8 mouse cellular contexts compared by ENCODE assay signal in the genomic region with DNA sequence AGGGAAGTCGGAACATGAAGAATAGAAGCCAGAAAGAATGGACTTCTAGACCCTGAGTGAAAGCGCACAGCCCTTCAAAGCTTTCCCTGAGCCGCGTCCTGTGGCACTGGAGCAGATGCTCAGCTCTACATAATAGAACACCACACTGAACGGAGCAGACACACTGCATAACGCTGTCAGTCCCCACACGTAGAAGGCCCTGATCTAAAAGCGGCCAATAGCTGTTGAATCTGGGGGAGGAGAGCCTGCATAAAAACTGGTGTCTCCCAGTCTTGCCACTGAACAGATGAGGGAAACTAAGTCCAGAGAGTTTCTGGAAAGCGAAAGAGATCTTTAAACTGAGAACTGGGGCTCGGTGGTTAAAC. TPM values are rescaled to one million over a fixed set of nuclear protein-coding genes. Genes with fewer than 3 reads are reported as not detected.
DNase-seq lines count a peak whose midpoint lies in the region; ATAC-seq and TF ChIP-seq lines count a peak whose summit lies in the region.

No protein-coding gene starts in this region.

- H3K4me3 ChIP-seq in erythroblast, embryonic 14.5 days (replicated peaks): peak overlapping the region; percentile 62
- H3K4me3 ChIP-seq in hindbrain, embryonic 12.5 days: peak overlapping the region; percentile 77
- peak overlapping the region; percentile 99 for H3K4me3 ChIP-seq in liver, adult 2 months (ENCODE audit: insufficient read depth, low read depth, low read length)
- H3K4me3 ChIP-seq in neural tube, embryonic 13.5 days: peak overlapping the region; percentile 69

- peak overlapping the region; percentile 84 for H3K27ac ChIP-seq in hindbrain, embryonic 12.5 days
- H3K27ac ChIP-seq in liver, adult 2 months (replicated peaks; ENCODE audit: insufficient read depth, low read depth, low read length): peak overlapping the region; percentile 59
- peak overlapping the region; percentile 93 for H3K27ac ChIP-seq in neural tube, embryonic 13.5 days (replicated peaks)

- 10% methylated on average over 10 of the region's 10 CpGs for WGBS in hindbrain, embryonic 12.5 days
- WGBS in liver, adult 2 months: 7% methylated on average over 10 of the region's 10 CpGs
- WGBS in neural tube, embryonic 13.5 days: 14% methylated on average over 10 of the region's 10 CpGs

- H3K4me1 ChIP-seq in erythroblast, embryonic 14.5 days (ENCODE audit: control insufficient read depth): peaks cover 7% of the 10 kb centered on the region
- H3K4me1 ChIP-seq in hindbrain, embryonic 12.5 days: peaks cover 10% of the 10 kb centered on the region
- peaks cover 4% of the 10 kb centered on the region; the same call in 1 of the 2 replicates for H3K4me1 ChIP-seq in liver, adult 2 months (ENCODE audit: control insufficient read depth, insufficient read depth, low read length)
- H3K4me1 ChIP-seq in neural tube, embryonic 13.5 days (replicated peaks): peaks cover 20% of the 10 kb centered on the region

- peaks cover 13% of the 10 kb centered on the region for H3K27me3 ChIP-seq in erythroblast, embryonic 14.5 days (ENCODE audit: control insufficient read depth)
- H3K27me3 ChIP-seq in hindbrain, embryonic 12.5 days: no peaks in the 10 kb centered on the region
- no peaks in the 10 kb centered on the region for H3K27me3 ChIP-seq in liver, adult 2 months (ENCODE audit: control insufficient read depth, insufficient read depth, low read length)
- no peaks in the 10 kb centered on the region for H3K27me3 ChIP-seq in neural tube, embryonic 13.5 days

- H3K4me2 ChIP-seq in hindbrain, embryonic 12.5 days (replicated peaks): peak overlapping the region; percentile 98
- peak overlapping the region; percentile 92 for H3K4me2 ChIP-seq in neural tube, embryonic 13.5 days

- H3K9me3 ChIP-seq in erythroblast, embryonic 14.5 days (ENCODE audit: control insufficient read depth, low read length): no peaks in the 10 kb centered on the region
- no peaks in the 10 kb centered on the region for H3K9me3 ChIP-seq in hindbrain, embryonic 12.5 days (replicated peaks)
- no peaks in the 10 kb centered on the region for H3K9me3 ChIP-seq in neural tube, embryonic 13.5 days

- TF ChIP-seq CTCF in liver, adult 2 months (IDR thresholded peaks at IDR 0.05; ENCODE audit: low read depth, low read length): no peak

- peak overlapping the region; percentile 97 for H3K9ac ChIP-seq in hindbrain, embryonic 12.5 days
- peak overlapping the region; percentile 99 for H3K9ac ChIP-seq in liver, adult 2 months (ENCODE audit: low read depth, low read length)
- H3K9ac ChIP-seq in neural tube, embryonic 13.5 days: peak overlapping the region; percentile 97

- no peaks in the 10 kb centered on the region for H3K36me3 ChIP-seq in erythroblast, embryonic 14.5 days (ENCODE audit: control insufficient read depth)
- H3K36me3 ChIP-seq in hindbrain, embryonic 12.5 days: no peaks in the 10 kb centered on the region
- no peaks in the 10 kb centered on the region for H3K36me3 ChIP-seq in liver, adult 2 months (ENCODE audit: control insufficient read depth, insufficient read depth, low read length)
- H3K36me3 ChIP-seq in neural tube, embryonic 13.5 days: no peaks in the 10 kb centered on the region

- peak; percentile 39 for DNase-seq in cerebellum, adult 9-11 months
- DNase-seq in liver, adult 2 months (ENCODE audit: extremely low read depth, low read depth, low spot score): peak; percentile 69
- no peak for DNase-seq in spleen, postnatal 36 days (ENCODE audit: low spot score in 2 of 2)

- no peak for ATAC-seq in erythroblast, adult 5-6 weeks (replicated peaks; ENCODE audit: low FRiP score, poor library complexity, severe bottlenecking)
- peak; percentile 53 for ATAC-seq in CD4-positive, CD25-positive, alpha-beta regulatory T cell, adult 4 months
- peak; percentile 88 for ATAC-seq in hindbrain, embryonic 12.5 days (ENCODE audit: low FRiP score)
- peak; percentile 88 for ATAC-seq in neural tube, embryonic 13.5 days (ENCODE audit: low read depth)

- no peak for TF ChIP-seq POLR2A in liver, adult 2 months (IDR thresholded peaks at IDR 0.05; ENCODE audit: extremely low read depth, insufficient read depth, low read length)

- H3K79me2 ChIP-seq in liver, adult 2 months (ENCODE audit: control insufficient read depth, insufficient read depth, low read length): no peaks in the 10 kb centered on the region

RNA-seq across cellular contexts. Expression of a gene that starts 0.9 kb away (rescaled TPM):
- not detected in 2 replicates for polyA plus RNA-seq in erythroblast, embryonic 14.5 days (2012)
- total RNA-seq in erythroblast, adult 5-6 weeks (2015; ENCODE audit: low replicate concordance): 0.63 TPM in 1 of 2 replicates, not detected in the other
- total RNA-seq in erythroblast, adult 5-6 weeks (2017; ENCODE audit: low replicate concordance): not detected in 2 replicates
- polyA plus RNA-seq in CD4-positive, CD25-positive, alpha-beta regulatory T cell, adult 4 months (2017; shearing (Covaris generic)): 1 to 10 TPM; 2.9 to 3.7 TPM
- 5.9 and 7.8 TPM in 2 replicates for polyA plus RNA-seq in hindbrain, embryonic 12.5 days (2016; fragmentation: Nextera tagmentation; extraction: Ambion mirVana)
- total RNA-seq in liver, adult 2 months (2014; rRNA removed): 1.9 and 2.1 TPM in 2 replicates
- polyA plus RNA-seq in liver, adult 2 months (2012; rRNA removed): 2.0 and 2.1 TPM in 2 replicates
- polyA plus RNA-seq in neural tube, embryonic 13.5 days (2015; fragmentation: Nextera tagmentation; extraction: Ambion mirVana): 4.4 and 4.6 TPM in 2 replicates

Comparison
In these comparisons a context has a peak if more than half of its experiments do, and no peak if none do; other contexts are left out.
1. DNase-seq: peak in cerebellum, adult 9-11 months (single experiment) and liver, adult 2 months (single experiment); none in spleen, postnatal 36 days (0 of 2).
2. Peak in every context shown above with its lines, with median percentiles within 50 percentile points of each other: H3K4me3 ChIP-seq, H3K27ac ChIP-seq and H3K9ac ChIP-seq.